Mouse (Mus musculus) ES-E14 (cell line): Measurements from ENCODE around the gene Sypl2. TPM values are rescaled to one million over a fixed set of nuclear protein-coding genes. Genes with fewer than 3 reads are reported as not detected.

Source experiments
- DNase-seq: peaks from one replicate; pipeline ENCODE4 v3.0.0-alpha.2; 2013; ENCODE audit warnings: low read depth, low spot score
- H3K27ac ChIP-seq: 2 replicates; pipeline ENCODE4 v1.5.1; 2012; ENCODE audit warnings: low read depth, mild to moderate bottlenecking, low read length, moderate library complexity, mixed read lengths; ENCODE audit not compliant: poor library complexity, insufficient read depth, severe bottlenecking
- H3K36me3 ChIP-seq: 2 replicates; pipeline ENCODE4 v1.6.1; 2012; ENCODE audit warnings: mild to moderate bottlenecking, low read length, moderate library complexity, mixed read lengths; ENCODE audit not compliant: control insufficient read depth, poor library complexity, insufficient read depth, severe bottlenecking
- H3K4me1 ChIP-seq, 2 experiments: fragments of 150-350 bp in 1 of 2; sonication (generic) in 1 of 2; 2 replicates each; pipeline ENCODE4 v1.6.1; 2012; ENCODE audit warnings: low read length in 2 of 2, mild to moderate bottlenecking in 1 of 2, mixed read lengths in 1 of 2; ENCODE audit not compliant: control insufficient read depth in 2 of 2, insufficient read depth in 2 of 2, poor library complexity in 1 of 2
- H3K4me3 ChIP-seq, 2 experiments: fragments of 150-350 bp in 1 of 2; sonication (generic) in 1 of 2; 2 replicates each; pipeline ENCODE4 v1.5.1; 2012; ENCODE audit warnings: low read length in 2 of 2, low read depth in 1 of 2, mild to moderate bottlenecking in 1 of 2, mixed read lengths in 1 of 2; ENCODE audit not compliant: insufficient read depth in 1 of 2, poor library complexity in 1 of 2, severe bottlenecking in 1 of 2
- H3K9ac ChIP-seq: 2 replicates; pipeline ENCODE4 v1.6.1; 2012; ENCODE audit warnings: low read depth, mild to moderate bottlenecking, low read length, mixed read lengths; ENCODE audit not compliant: poor library complexity, insufficient read depth, severe bottlenecking
- H3K9me3 ChIP-seq: fragments of 150-350 bp; sonication (generic); 2 replicates; pipeline ENCODE4 v1.6.1; 2012; ENCODE audit warnings: low read depth, mild to moderate bottlenecking, low read length; ENCODE audit not compliant: control insufficient read depth, insufficient read depth
- CHD2 ChIP-seq: IDR thresholded peaks from 2 replicates; pipeline ENCODE4 v1.6.1; 2014; ENCODE audit warnings: mild to moderate bottlenecking, low read depth, low read length, inconsistent platforms
- HCFC1 ChIP-seq: IDR thresholded peaks from 2 replicates; pipeline ENCODE4 v1.6.1; 2012; ENCODE audit warnings: low read length, inconsistent platforms, borderline replicate concordance; ENCODE audit not compliant: insufficient read depth
- MAFK ChIP-seq: IDR thresholded peaks from 2 replicates; pipeline ENCODE4 v1.6.1; 2014; ENCODE audit warnings: mild to moderate bottlenecking, low read depth, low read length, inconsistent platforms; ENCODE audit not compliant: insufficient read depth
- ZC3H11A ChIP-seq: IDR thresholded peaks from 2 replicates; pipeline ENCODE4 v1.6.1; 2012; ENCODE audit warnings: low read depth, mild to moderate bottlenecking, inconsistent platforms, low read length, borderline replicate concordance
- ZNF384 ChIP-seq: IDR thresholded peaks from 2 replicates; pipeline ENCODE4 v1.6.1; 2012; ENCODE audit warnings: low read depth, low read length, inconsistent platforms
- in situ Hi-C, 2 experiments: fragments of 600-800 bp; cut with MboI; formaldehyde crosslinking; loops; one replicate each; pipeline ENCODE4 v1.15.1; 2025; ENCODE audit warnings: low sequenced_read_pairs in 2 of 2, inconsistent platforms in 1 of 2; ENCODE audit not compliant: unreplicated experiment in 2 of 2
- total RNA-seq: library from RNA; depleted of rRNA; stranded (reverse); fragments of 300-350 nt; gene quantifications from 2 replicates; pipeline ENCODE4 v1.2.3, GENCODE M21; 2012

The Sypl2 gene
- total RNA-seq, 1 experiment, result 0.62 TPM

DNA sequence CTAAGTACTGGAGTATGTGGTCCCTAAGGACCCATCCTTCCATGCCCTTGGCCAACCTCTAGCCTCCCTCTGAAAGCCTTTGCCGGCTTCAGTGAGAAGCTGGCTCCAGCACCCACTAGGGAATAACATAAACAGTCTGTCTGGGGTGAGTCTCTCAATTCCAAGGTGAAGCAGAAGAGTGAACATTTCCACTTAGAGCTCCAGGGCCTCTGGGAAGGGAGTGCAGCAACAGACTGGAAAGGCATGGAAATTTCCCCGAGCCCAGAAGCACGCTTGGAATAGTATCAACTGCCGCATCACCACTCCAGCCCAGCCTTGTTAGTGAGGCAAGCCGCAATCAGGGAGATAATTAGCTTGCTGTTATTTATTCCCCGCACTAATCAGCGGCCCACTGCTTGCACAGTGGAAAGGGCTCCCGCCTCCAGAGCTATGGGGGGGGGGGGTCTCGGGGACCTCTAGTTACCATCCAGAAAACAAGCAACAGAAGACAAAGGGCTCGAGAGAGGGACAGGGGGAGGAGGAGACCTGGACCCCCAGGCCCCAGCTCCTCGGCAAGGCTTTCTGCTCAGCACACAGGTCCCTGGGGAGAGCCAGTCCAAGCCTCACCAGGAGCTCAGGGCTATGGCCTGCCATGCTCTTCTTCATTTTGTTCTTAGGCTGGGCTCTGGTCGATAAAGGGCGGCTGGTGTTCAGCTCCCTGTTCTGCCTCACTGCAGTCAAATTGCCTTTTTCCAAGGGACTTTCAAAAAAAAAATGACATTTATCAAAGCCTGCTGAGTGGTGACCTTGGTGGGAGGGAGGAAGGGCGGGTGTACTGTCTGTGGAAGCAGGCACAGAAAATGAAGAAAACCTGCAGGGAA lies 51.5 kb downstream of the Sypl2 start:
- Histone ChIP-seq H3K36me3 (no peaks in the 10 kb centered on the region), H3K4me1 (no peaks in the 10 kb centered on the region), H3K27ac (no peak overlapping the region), H3K9ac (no peak overlapping the region), H3K4me3 (no peak overlapping the region), H3K9me3 (no peaks in the 10 kb centered on the region)
- TF ChIP-seq HCFC1 (no peak), CHD2 (no peak), ZC3H11A (no peak), ZNF384 (no peak), MAFK (no peak)
- DNase-seq, result no peak
- in situ Hi-C loops, result no loop called here

DNA sequence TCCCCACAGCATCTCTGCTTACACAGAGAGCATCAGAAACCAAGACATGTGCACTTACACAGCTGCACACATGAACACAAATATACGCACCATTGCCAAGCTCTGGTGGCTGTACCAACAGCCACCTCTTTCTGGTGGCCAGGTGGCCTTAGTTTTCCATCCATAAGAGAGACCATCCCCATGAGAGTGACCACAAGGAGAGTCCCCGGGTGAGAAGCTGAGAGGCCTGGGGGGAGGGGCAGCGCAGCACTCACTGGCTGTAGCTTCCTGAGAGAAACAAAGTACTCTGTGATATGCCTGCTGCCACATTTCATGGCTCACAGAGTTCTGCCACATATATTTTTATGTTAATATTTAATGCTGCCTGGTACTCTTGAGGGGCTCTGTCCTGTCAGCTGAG lies 57.2 kb downstream of the Sypl2 start:
- no peaks in the 10 kb centered on the region for H3K9me3 ChIP-seq
- no peak overlapping the region; the same call in 1 of the 2 replicates for H3K27ac ChIP-seq
- H3K4me3 ChIP-seq, result no peak overlapping the region
- DNase-seq, result no peak
- peaks cover 0 to 7% of the 10 kb centered on the region in 2 experiments; a peak in 1 of 4 replicates for H3K4me1 ChIP-seq
- H3K9ac ChIP-seq, result no peak overlapping the region
- no peaks in the 10 kb centered on the region for H3K36me3 ChIP-seq
- in situ Hi-C loops, result no loop called here
- TF ChIP-seq HCFC1 (no peak), MAFK (no peak), CHD2 (no peak), ZNF384 (no peak), ZC3H11A (no peak)

DNA sequence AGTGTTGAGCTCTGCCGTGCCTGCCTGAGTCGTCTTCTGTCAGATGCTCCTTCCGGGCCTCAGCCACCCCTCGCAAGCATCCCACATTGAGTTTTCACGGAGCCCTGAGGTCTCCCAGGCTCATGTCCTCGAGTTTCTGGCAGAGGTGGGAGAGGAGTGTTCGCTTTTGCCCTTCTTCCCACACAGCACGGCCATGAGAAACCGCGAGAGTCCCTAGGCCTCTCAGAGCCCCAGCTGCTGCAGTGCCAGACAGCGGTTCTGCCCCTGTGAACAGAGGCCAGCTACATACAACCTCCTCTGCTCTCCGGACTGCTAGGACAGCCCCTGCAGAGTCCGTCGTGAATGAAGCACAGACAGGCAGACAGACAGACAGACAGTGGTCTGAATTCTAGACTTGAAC lies 58.9 kb downstream of the Sypl2 start:
- no peak overlapping the region for H3K9ac ChIP-seq
- TF ChIP-seq ZNF384 (no peak), MAFK (no peak), HCFC1 (no peak), ZC3H11A (no peak), CHD2 (no peak)
- H3K9me3 ChIP-seq, result no peaks in the 10 kb centered on the region
- H3K36me3 ChIP-seq, result no peaks in the 10 kb centered on the region
- H3K27ac ChIP-seq, result no peak overlapping the region
- peaks cover 0 to 7% of the 10 kb centered on the region in 2 experiments; a peak in 1 of 4 replicates for H3K4me1 ChIP-seq
- H3K4me3 ChIP-seq, result no peak overlapping the region
- DNase-seq, result no peak
- in situ Hi-C loops, result no loop called here

DNA sequence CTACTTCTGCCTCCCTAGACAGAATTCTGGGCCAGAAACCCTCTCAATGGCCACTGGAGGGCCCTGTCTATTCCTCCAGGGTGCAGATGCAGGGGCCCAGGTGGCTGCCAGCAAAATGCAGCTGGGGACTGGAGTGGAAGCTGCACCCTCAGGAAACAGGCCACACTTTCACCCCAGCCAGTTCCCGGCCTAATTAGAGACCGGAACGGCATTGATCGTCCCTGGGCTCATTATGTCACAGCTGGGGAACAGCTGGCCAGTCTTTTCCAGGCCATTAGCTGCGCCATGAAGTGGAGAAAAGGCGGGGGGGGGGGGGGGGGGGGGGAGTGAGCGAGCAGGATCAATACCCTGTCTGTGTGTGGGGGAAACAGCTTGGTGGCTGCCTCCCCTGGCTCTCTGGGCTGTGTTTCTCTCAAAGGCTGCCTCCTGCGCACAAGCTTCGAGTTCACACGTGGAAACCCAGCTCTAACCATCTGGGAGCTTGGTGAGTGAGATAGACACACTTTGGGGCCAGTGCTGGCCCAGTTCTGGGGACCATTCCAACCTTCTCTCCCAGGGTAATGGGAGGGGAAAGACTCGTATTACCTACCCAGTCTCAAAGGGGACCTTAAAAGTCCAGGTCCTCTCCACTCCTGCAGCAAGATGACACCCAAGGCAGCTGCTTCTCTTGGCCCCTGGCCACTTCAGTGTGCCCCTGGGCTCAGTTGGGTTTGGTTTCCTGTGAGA lies 59.8 kb downstream of the Sypl2 start:
- Histone ChIP-seq H3K4me1 (peaks cover 0 to 7% of the 10 kb centered on the region in 2 experiments; a peak in 1 of 4 replicates), H3K9me3 (no peaks in the 10 kb centered on the region), H3K27ac (no peak overlapping the region), H3K9ac (no peak overlapping the region), H3K4me3 (no peak overlapping the region), H3K36me3 (no peaks in the 10 kb centered on the region)
- in situ Hi-C loops, result no loop called here
- DNase-seq, result no peak
- TF ChIP-seq MAFK (no peak), ZNF384 (no peak), ZC3H11A (no peak), CHD2 (no peak), HCFC1 (no peak)
